Mouse (Mus musculus) kidney, postnatal 0 days (tissue): Measurements from ENCODE around the gene Kdm4c. TPM values are rescaled to one million over a fixed set of nuclear protein-coding genes. Genes with fewer than 3 reads are reported as not detected.

Source experiments
- ATAC-seq: fragments of 200-750 bp; cut with Nextera tagmentation; replicated peaks from 2 replicates; pipeline ENCODE4 v1.8.0; 2017; ENCODE audit warnings: low read depth, moderate number of reproducible peaks, moderate TSS enrichment, moderate library complexity; ENCODE audit not compliant: low FRiP score
- DNase-seq: peaks from one replicate; pipeline ENCODE4 v3.0.0-alpha.2; 2016; ENCODE audit warnings: low spot score
- H3K27ac ChIP-seq: fragments of 300-500 bp; sonication (generic); 2 replicates; pipeline ENCODE4 v1.5.1; 2014; ENCODE audit warnings: mild to moderate bottlenecking
- H3K27me3 ChIP-seq: fragments of 300-500 bp; sonication (generic); 2 replicates; pipeline ENCODE4 v1.6.1; 2014; ENCODE audit warnings: low read length, mixed read lengths; ENCODE audit not compliant: insufficient read depth
- H3K36me3 ChIP-seq: fragments of 300-500 bp; sonication (generic); 2 replicates; pipeline ENCODE4 v1.6.1; 2014; ENCODE audit warnings: low read length, mixed read lengths; ENCODE audit not compliant: insufficient read depth
- H3K4me1 ChIP-seq: fragments of 300-500 bp; sonication (generic); replicated peaks from 2 replicates; pipeline ENCODE4 v1.6.1; 2014; ENCODE audit warnings: antibody characterized with exemption, low read length, mixed read lengths; ENCODE audit not compliant: insufficient read depth
- H3K4me2 ChIP-seq: fragments of 300-500 bp; sonication (generic); 2 replicates; pipeline ENCODE4 v1.6.1; 2014; ENCODE audit warnings: mild to moderate bottlenecking, low read length, moderate library complexity, mixed read lengths
- H3K4me3 ChIP-seq: fragments of 300-500 bp; sonication (generic); replicated peaks from 2 replicates; pipeline ENCODE4 v1.5.1; 2014; ENCODE audit warnings: low read depth, low read length
- H3K9ac ChIP-seq: fragments of 300-500 bp; sonication (generic); 2 replicates; pipeline ENCODE4 v1.6.1; 2014; ENCODE audit warnings: low read depth, low read length
- H3K9me3 ChIP-seq: fragments of 300-500 bp; sonication (generic); replicated peaks from 2 replicates; pipeline ENCODE4 v1.6.1; 2016; ENCODE audit warnings: low read length, inconsistent platforms, mixed read lengths
- CTCF ChIP-seq: IDR thresholded peaks from 2 replicates; pipeline ENCODE4 v1.5.1; 2016; ENCODE audit warnings: antibody characterized with exemption, low read depth, mild to moderate bottlenecking, moderate library complexity
- WGBS: fragments of 180-500 bp; shearing (Covaris S2); extraction: QIAGEN DNeasy Blood & Tissue Kit; methylation state at CpG from one replicate; pipeline ENCODE4 v1.1.7; 2014; 5-methylcytosine and 5-hydroxymethylcytosine counted together
- polyA plus RNA-seq: library from polyadenylated mRNA; unstranded; fragments of >200 nt; fragmentation: Nextera tagmentation; extraction: Ambion mirVana; gene quantifications from 2 replicates; pipeline ENCODE4 v1.2.1, GENCODE M21; 2015

Gene Kdm4c
- polyA plus RNA-seq, 1 experiment from 2014 or later = 10.3 TPM

GRCm38 (mm10) chr4:74305315-74306105 is 63.2 kb downstream of the Kdm4c start:
- DNase-seq = no peak
- no peak for ATAC-seq
- WGBS = 87% methylated on average over 5 of the region's 5 CpGs
- no peak for TF ChIP-seq CTCF
- H3K9me3 ChIP-seq = no peaks in the 10 kb centered on the region
- H3K4me3 ChIP-seq = no peak overlapping the region
- no peak overlapping the region for H3K9ac ChIP-seq
- H3K36me3 ChIP-seq = no peaks in the 10 kb centered on the region
- no peak overlapping the region for H3K27ac ChIP-seq
- H3K4me1 ChIP-seq = no peaks in the 10 kb centered on the region
- no peak overlapping the region for H3K4me2 ChIP-seq
- no peaks in the 10 kb centered on the region for H3K27me3 ChIP-seq

- DNase-seq = no peak
- no peak overlapping the region for H3K4me2 ChIP-seq
- H3K27ac ChIP-seq = no peak overlapping the region
- H3K27me3 ChIP-seq = no peaks in the 10 kb centered on the region
- H3K4me1 ChIP-seq = no peaks in the 10 kb centered on the region
- 89% methylated on average over 5 of the region's 5 CpGs for WGBS
- ATAC-seq = no peak
- no peak for TF ChIP-seq CTCF
- 0 out of 2 replicates have a peak, but pooled peaks cover 3% of the 10 kb centered on the region for H3K36me3 ChIP-seq
- H3K4me3 ChIP-seq = no peak overlapping the region
- no peaks in the 10 kb centered on the region for H3K9me3 ChIP-seq
- H3K9ac ChIP-seq = no peak overlapping the region
Observed at GRCm38 (mm10) chr4:74311135-74311534, 68.8 kb downstream of the Kdm4c start.

- 95% methylated on average over 2 of the region's 2 CpGs for WGBS
- Histone ChIP-seq H3K4me1 (no peaks in the 10 kb centered on the region), H3K4me2 (no peak overlapping the region), H3K4me3 (no peak overlapping the region), H3K27ac (no peak overlapping the region), H3K9ac (no peak overlapping the region), H3K9me3 (no peaks in the 10 kb centered on the region), H3K27me3 (no peaks in the 10 kb centered on the region), H3K36me3 (peaks cover 3% of the 10 kb centered on the region; the same call in 1 of the 2 replicates)
- DNase-seq = no peak
- no peak for TF ChIP-seq CTCF
- no peak for ATAC-seq
Observed at GRCm38 (mm10) chr4:74312858-74313257, 70.6 kb downstream of the Kdm4c start.

GRCm38 (mm10) chr4:74315388-74315787 is 73.1 kb downstream of the Kdm4c start:
- peaks cover 3% of the 10 kb centered on the region; the same call in 1 of the 2 replicates for H3K36me3 ChIP-seq
- H3K27me3 ChIP-seq = no peaks in the 10 kb centered on the region
- TF ChIP-seq CTCF = no peak
- H3K4me2 ChIP-seq = no peak overlapping the region
- no peak overlapping the region for H3K4me3 ChIP-seq
- no peak for DNase-seq
- no peak for ATAC-seq
- 95% methylated on average over 5 of the region's 5 CpGs for WGBS
- H3K4me1 ChIP-seq = no peaks in the 10 kb centered on the region
- no peaks in the 10 kb centered on the region for H3K9me3 ChIP-seq
- no peak overlapping the region for H3K9ac ChIP-seq
- H3K27ac ChIP-seq = no peak overlapping the region

- no peak for TF ChIP-seq CTCF
Observed at GRCm38 (mm10) chr4:74319313-74319712, 77.0 kb downstream of the Kdm4c start.

GRCm38 (mm10) chr4:74357479-74357878 is 115.2 kb downstream of the Kdm4c start:
- Histone ChIP-seq H3K27me3 (no peaks in the 10 kb centered on the region), H3K4me3 (no peak overlapping the region), H3K9me3 (no peaks in the 10 kb centered on the region), H3K36me3 (peaks cover 11% of the 10 kb centered on the region; the same call in 1 of the 2 replicates), H3K4me1 (no peaks in the 10 kb centered on the region), H3K4me2 (no peak overlapping the region), H3K9ac (no peak overlapping the region), H3K27ac (no peak overlapping the region)
- no peak for DNase-seq
- no peak for ATAC-seq
- no peak for TF ChIP-seq CTCF
- 91% methylated on average over 4 of the region's 4 CpGs for WGBS

More at GRCm38 (mm10) chr4:74319313-74319712, 77.0 kb downstream of the Kdm4c start:
- Histone ChIP-seq H3K9me3 (no peaks in the 10 kb centered on the region), H3K4me1 (no peaks in the 10 kb centered on the region), H3K36me3 (no peaks in the 10 kb centered on the region; the same call in 1 of the 2 replicates), H3K4me3 (no peak overlapping the region), H3K27ac (no peak overlapping the region), H3K4me2 (no peak overlapping the region), H3K9ac (no peak overlapping the region), H3K27me3 (no peaks in the 10 kb centered on the region)
- ATAC-seq = no peak
- WGBS = 97% methylated on average over 1 of the region's 1 CpGs
- DNase-seq = no peak
